Mouse (Mus musculus): ENCODE results near the gene Sfxn5. TPM values are rescaled to one million over a fixed set of nuclear protein-coding genes. Genes with fewer than 3 reads are reported as not detected.

Gene Sfxn5
- polyA plus RNA-seq, 1 experiment = 164 TPM

GRCm38 (mm10) chr6:85191751-85192440, 141.3 kb downstream of the Sfxn5 start:
- no peaks in the 10 kb centered on the region; the same call in 1 of the 2 replicates for H3K4me1 ChIP-seq (ENCODE audit: control insufficient read depth, insufficient read depth, low read length)
- no peak overlapping the region for H3K27ac ChIP-seq (ENCODE audit: insufficient read depth, low read length)
- no peak overlapping the region; the same call in 1 of the 2 replicates for H3K4me3 ChIP-seq (ENCODE audit: insufficient read depth, low read length)
- no peak for TF ChIP-seq POLR2A (IDR thresholded peaks at IDR 0.05; ENCODE audit: extremely low read depth, insufficient read depth, low read length)
- TF ChIP-seq CTCF (IDR thresholded peaks at IDR 0.05; ENCODE audit: extremely low read depth, insufficient read depth, low read length) = no peak

GRCm38 (mm10) chr6:85190671-85191070, 142.6 kb downstream of the Sfxn5 start:
- H3K4me1 ChIP-seq (ENCODE audit: control insufficient read depth, insufficient read depth, low read length) = no peaks in the 10 kb centered on the region; the same call in 1 of the 2 replicates
- H3K4me3 ChIP-seq (ENCODE audit: insufficient read depth, low read length) = peak overlapping the region; percentile 77
- no peak for TF ChIP-seq POLR2A (IDR thresholded peaks at IDR 0.05; ENCODE audit: extremely low read depth, insufficient read depth, low read length)
- TF ChIP-seq CTCF (IDR thresholded peaks at IDR 0.05; ENCODE audit: extremely low read depth, insufficient read depth, low read length) = no peak
- no peak overlapping the region for H3K27ac ChIP-seq (ENCODE audit: insufficient read depth, low read length)

GRCm38 (mm10) chr6:85189911-85190591, 143.2 kb downstream of the Sfxn5 start:
- Histone ChIP-seq H3K4me1 (ENCODE audit: control insufficient read depth, insufficient read depth, low read length) (no peaks in the 10 kb centered on the region; the same call in 1 of the 2 replicates), H3K4me3 (ENCODE audit: insufficient read depth, low read length) (peak overlapping the region; percentile 77), H3K27ac (ENCODE audit: insufficient read depth, low read length) (peak overlapping the region; percentile 3; the same call in 1 of the 2 replicates)
- no peak for TF ChIP-seq CTCF (IDR thresholded peaks at IDR 0.05; ENCODE audit: extremely low read depth, insufficient read depth, low read length)
- no peak for TF ChIP-seq POLR2A (IDR thresholded peaks at IDR 0.05; ENCODE audit: extremely low read depth, insufficient read depth, low read length)

- H3K4me3 ChIP-seq (ENCODE audit: insufficient read depth, low read length) = peak overlapping the region; percentile 77
- H3K27ac ChIP-seq (ENCODE audit: insufficient read depth, low read length) = no peak overlapping the region
- H3K4me1 ChIP-seq (ENCODE audit: control insufficient read depth, insufficient read depth, low read length) = no peaks in the 10 kb centered on the region; the same call in 1 of the 2 replicates
These were observed 143.9 kb downstream of the Sfxn5 start for GRCm38 (mm10) chr6:85189361-85189760.

DNA sequence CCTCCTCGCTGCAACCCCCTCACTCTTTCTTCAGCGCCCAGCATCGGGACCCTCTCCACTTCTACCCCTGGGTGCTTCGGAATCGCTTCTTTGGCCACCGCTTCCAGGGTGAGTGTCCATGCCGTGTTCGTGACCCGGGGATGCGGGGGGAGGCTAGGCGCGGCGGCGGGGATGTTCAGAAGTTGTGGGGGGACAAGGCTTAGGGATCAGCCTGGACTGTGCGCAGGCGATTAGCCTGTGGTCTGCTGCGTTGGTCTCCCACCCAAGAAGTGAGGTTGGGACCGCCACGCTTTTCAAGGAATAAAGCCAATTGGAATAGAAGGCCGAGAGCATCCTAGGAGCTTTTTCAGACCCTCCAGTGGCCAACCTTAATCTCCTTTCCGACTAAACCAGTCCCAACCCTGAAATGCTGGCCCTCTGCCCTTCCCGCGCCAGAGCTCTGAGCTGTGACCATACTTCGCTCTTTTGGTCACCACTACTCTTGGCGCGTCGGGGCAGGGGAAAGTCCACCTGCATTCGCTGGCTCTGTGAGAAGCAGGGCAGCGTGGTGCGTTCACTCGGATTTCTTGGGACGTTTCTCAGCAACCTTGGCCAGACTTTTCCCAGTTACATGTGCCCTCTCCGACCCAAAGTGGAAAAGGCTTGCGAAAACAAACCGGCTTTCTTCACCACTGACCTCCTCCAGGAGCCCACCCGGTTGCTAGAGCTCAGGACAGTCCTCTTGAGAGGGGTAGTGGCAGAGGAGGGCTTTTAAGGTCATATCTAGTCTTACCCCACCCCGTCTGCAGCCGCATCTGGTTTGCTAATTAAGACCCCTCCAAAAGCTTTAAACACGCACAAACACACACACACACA, 144.7 kb downstream of the Sfxn5 start:
- H3K27ac ChIP-seq (ENCODE audit: insufficient read depth, low read length) = peak overlapping the region; percentile 88
- H3K4me1 ChIP-seq (ENCODE audit: control insufficient read depth, insufficient read depth, low read length) = no peaks in the 10 kb centered on the region; the same call in 1 of the 2 replicates
- TF ChIP-seq POLR2A (IDR thresholded peaks at IDR 0.05; ENCODE audit: extremely low read depth, insufficient read depth, low read length) = no peak
- no peak for TF ChIP-seq CTCF (IDR thresholded peaks at IDR 0.05; ENCODE audit: extremely low read depth, insufficient read depth, low read length)
- H3K4me3 ChIP-seq (ENCODE audit: insufficient read depth, low read length) = peak overlapping the region; percentile 77

More at GRCm38 (mm10) chr6:85189361-85189760, 143.9 kb downstream of the Sfxn5 start:
- TF ChIP-seq POLR2A (IDR thresholded peaks at IDR 0.05; ENCODE audit: extremely low read depth, insufficient read depth, low read length) = no peak
- TF ChIP-seq CTCF (IDR thresholded peaks at IDR 0.05; ENCODE audit: extremely low read depth, insufficient read depth, low read length) = no peak

DNA sequence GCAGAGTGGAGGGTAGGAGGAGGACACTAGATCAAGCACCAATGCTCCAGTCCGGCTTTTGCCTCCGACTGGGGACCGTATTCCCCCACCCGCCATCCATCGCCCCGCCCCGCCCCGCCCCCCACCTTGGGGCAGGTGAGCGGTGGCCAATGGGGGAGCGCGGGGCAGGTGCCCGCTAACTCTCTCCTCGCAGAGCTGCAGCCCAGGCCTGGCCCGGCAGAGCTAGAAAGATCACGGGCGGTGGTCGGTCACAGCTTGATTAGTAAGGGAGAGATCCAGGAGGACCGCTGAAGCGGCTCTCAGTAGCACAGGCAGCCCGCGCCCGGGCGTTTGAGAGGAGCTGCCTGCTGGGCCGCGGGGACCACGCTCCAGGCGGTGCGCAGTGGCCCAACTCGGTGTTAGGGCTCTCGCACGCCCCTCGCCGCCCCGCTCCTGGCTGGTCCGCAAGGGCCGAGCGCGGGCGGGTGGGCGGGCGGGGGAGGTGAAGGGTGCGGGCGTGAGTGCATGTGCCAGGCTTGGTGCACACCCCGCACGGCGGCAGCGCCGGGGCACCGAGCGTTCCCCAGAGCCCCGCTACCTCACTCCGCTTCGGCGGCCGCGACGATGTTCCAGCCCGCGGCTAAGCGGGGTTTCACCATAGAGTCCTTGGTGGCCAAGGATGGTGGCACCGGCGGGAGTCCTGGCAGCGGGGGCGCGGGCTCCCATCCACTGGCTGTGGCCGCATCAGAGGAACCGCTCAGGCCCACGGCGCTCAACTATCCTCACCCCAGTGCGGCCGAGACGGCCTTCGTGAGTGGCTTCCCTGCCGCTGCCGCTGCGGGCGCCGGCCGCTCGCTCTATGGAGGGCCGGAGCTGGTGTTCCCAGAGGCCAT, 145.6 kb downstream of the Sfxn5 start, which contains the start of gene Emx1:
Emx1 (plus strand) TSS at position 99 of the 872 bp plus-strand sequence.
- TF ChIP-seq CTCF (IDR thresholded peaks at IDR 0.05; ENCODE audit: extremely low read depth, insufficient read depth, low read length) = no peak
- peak; percentile 60; the same call in 1 of the 2 replicates for TF ChIP-seq POLR2A (IDR thresholded peaks at IDR 0.05; ENCODE audit: extremely low read depth, insufficient read depth, low read length)
- H3K4me1 ChIP-seq (ENCODE audit: control insufficient read depth, insufficient read depth, low read length) = no peaks in the 10 kb centered on the region
- H3K27ac ChIP-seq (ENCODE audit: insufficient read depth, low read length) = peak within 1 kb of the TSS; percentile 88
- peak within 1 kb of the TSS; percentile 77 for H3K4me3 ChIP-seq (ENCODE audit: insufficient read depth, low read length)

DNA sequence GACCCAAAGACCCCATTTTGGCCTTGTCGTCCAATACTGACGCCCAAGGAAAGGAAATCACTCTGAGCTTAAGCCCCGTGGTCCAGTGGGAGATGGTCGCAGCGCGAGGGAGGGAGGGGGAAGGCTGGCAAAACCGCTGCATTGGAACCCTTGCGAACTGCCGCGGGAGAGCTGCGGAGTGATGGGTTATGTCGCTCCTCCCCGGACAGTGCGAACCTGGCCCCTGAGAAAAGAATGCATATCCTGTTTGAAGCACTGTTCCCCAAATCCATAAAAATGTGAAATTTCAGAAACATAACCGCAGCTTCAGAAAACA, 146.5 kb downstream of the Sfxn5 start:
- Histone ChIP-seq H3K27ac (ENCODE audit: insufficient read depth, low read length) (no peak overlapping the region), H3K4me1 (ENCODE audit: control insufficient read depth, insufficient read depth, low read length) (no peaks in the 10 kb centered on the region), H3K4me3 (ENCODE audit: insufficient read depth, low read length) (peak overlapping the region; percentile 77)
- TF ChIP-seq CTCF (IDR thresholded peaks at IDR 0.05; ENCODE audit: extremely low read depth, insufficient read depth, low read length) (no peak), POLR2A (IDR thresholded peaks at IDR 0.05; ENCODE audit: extremely low read depth, insufficient read depth, low read length) (no peak)

DNA sequence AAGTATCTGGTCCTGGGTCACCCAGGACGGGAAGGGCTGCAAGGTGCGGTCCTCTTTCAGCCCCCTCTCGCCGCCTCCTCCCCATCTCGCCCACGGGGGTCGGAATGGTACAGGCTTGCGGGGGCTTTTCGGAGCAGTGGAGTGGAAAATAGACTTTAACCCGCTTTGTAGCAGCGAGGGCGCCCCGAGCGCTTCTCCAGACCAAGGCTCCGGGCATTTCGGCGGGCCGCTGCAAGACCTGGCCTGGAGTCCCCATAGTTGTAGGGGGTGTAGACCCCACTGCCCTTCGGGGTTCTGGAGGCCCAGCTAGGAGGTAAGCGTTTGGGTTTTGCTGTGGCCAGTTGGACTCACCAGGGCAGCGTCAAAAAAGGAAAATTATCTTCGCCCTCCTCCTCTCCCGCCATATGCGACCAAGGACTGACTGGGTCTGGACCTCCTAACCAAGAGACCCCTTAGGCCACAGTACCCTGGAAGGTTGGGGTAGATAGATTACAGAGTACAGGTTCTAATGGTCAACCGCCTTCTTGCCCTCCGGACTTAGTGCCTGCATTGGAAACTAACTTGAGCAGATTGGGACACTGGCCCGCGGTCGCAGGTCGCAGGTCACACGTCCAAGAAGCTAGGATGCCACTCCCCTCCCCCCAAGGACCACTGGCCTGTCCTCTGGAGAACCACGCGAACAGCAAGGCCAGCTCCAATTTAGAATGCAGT, 147.0 kb downstream of the Sfxn5 start:
- no peak for TF ChIP-seq CTCF (IDR thresholded peaks at IDR 0.05; ENCODE audit: extremely low read depth, insufficient read depth, low read length)
- no peak for TF ChIP-seq POLR2A (IDR thresholded peaks at IDR 0.05; ENCODE audit: extremely low read depth, insufficient read depth, low read length)
- H3K4me3 ChIP-seq (ENCODE audit: insufficient read depth, low read length) = peak overlapping the region; percentile 77; the same call in 1 of the 2 replicates

More for the DNA sequence above, 147.0 kb downstream of the Sfxn5 start:
- Histone ChIP-seq H3K27ac (ENCODE audit: insufficient read depth, low read length) (no peak overlapping the region), H3K4me1 (ENCODE audit: control insufficient read depth, insufficient read depth, low read length) (no peaks in the 10 kb centered on the region)

All from cortical plate, adult 2 months (tissue).